Mouse (Mus musculus) right cerebral cortex, postnatal 10 days (tissue): ENCODE data around the gene Med29.
A peak's percentile ranks its signal among the peaks of the same experiment; 100 is the strongest.

Source experiments
- DNase-seq, 2 experiments: peaks; one replicate each; pipeline ENCODE4 v3.0.0; 2021; ENCODE audit warnings: low spot score in 2 of 2

Med29 gene

DNA sequence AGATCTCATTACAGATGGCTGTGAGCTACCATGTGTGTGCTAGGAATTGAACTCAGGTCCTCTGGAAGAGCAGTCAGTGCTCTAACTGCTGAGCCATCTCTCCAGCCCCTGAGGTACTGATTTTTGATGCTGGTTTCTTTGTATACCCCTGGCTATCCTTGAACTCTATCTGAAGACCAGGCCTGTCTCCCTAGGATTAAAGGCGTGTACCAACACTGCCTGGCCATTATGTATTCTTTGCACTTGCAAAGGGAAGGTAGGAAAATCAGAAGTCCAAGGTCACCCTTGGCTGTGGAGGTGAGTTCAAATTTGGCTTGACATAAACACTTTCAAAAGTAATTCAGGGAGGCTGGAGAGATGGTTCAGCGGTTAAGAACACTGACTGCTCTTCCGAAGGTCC, 37.9 kb downstream of the Med29 start:
- no peak for DNase-seq

- DNase-seq: no peak
Measured at GRCm38 (mm10) chr7:28354113-28354581, 38.4 kb downstream of the Med29 start.

DNA sequence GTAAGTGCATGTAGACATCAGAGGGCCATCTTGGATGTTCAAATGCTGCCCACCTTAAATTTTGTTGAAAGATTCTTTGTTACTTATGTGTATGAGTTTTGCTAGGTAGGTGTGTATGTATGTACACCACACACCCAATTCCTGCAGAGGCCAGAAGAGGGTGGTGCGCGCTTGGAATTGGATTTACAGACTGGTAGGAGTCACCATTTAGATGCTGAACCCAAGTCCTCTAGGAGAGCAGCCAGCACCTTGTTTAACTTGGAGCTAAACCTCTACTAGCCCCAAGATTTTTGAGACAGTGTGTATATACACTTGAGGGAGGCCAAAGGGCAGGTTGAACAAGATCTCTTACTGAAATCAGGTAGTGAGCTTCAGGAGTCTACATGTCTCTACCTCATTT, 39.2 kb downstream of the Med29 start:
- DNase-seq: no peak

- no peak for DNase-seq
Measured at GRCm38 (mm10) chr7:28351676-28352191, 40.8 kb downstream of the Med29 start.

- peak; percentile 98 to 99 for DNase-seq
Measured at GRCm38 (mm10) chr7:28350155-28350883, 42.2 kb downstream of the Med29 start, which contains the start of gene Rps16. TSS of gene Rps16 (plus strand) at chr7:28350652.

DNA sequence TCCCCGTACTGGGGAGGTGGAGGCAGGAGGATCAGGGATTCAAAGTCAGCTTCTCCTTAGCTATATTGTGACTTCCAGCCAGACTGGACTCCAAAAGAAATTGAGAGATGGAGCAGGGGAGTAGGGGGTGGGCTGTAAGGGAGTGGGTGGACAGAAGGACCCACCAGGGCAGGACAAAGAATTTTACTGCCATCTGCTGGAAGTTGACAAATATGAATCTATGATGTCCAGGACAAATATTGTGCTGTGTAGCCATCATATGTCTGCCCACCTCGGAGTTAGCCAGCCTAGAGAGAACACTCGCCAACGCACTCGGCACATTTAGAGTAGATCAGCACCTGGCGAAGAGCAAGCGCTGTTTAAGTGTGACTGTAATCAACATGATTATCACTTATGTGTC, 43.9 kb downstream of the Med29 start:
- no peak for DNase-seq

GRCm38 (mm10) chr7:28347746-28348145, 44.8 kb downstream of the Med29 start:
- no peak for DNase-seq

- DNase-seq: peak in 1 of 2 experiments; percentile 74
Measured at GRCm38 (mm10) chr7:28344637-28345036, 47.9 kb downstream of the Med29 start.

DNA sequence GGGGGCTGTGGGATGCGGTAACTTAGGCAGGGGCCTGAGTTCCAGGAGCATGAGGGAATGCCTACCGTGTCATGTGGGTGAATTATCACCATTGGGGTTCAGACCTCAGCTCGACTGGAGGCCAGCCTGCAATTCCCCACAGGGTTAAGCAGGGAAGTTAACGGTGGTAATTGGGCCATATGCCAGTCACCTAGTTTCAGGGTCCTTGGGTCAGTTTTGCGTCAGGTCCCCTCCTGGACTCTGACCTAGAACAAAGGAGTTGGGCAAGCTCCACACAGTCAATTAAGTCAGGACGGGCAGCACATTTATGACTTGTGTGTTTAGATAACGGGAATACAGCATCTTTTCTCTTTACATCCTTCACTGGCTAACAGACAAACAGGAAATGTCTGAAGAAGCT, 51.1 kb downstream of the Med29 start:
- no peak for DNase-seq

DNA sequence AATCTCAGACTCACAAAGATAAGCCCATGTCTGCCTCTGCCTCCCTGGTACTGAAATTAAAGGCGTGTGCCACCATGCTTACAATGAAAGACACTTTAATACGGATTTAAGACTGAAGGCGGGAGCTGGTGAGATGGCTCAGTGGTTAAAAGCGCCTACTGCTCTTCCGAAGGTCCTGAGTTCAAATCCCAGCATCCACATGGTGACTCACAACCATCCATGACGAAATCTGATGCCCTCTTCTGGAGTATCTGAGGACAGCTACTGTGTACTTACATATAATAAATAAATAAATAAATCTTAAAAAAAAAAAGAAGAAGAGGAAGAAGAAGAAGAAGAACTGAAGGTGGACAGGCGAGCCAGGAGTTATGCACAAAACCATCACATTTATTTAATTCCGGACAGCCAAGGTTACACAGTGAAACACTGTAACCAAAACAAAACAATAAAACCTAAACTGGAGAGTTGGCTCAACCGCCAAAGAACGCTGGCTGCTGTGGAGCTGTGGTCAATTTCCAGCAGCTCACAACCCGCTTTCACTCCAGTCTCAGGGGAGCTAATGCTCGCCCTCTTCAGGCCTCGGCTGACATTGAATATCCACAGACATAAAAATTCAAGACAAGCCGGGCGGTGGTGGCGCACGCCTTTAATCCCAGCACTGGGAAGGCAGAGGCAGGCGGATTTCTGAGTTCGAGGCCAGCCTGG, 53.1 kb downstream of the Med29 start:
- peak in 1 of 2 experiments; percentile 56 for DNase-seq

GRCm38 (mm10) chr7:28338108-28338998, 54.2 kb downstream of the Med29 start, which contains the start of gene Supt5:
TSS of gene Supt5 (minus strand) at chr7:28338746.
- peak; percentile 98 to 99 for DNase-seq
